Comparison of ENCODE assay signal across 9 mouse cellular contexts in genomic region chr2:133113642-133114041, GRCm38 (mm10).
DNase-seq lines count a peak whose midpoint lies in the region; ATAC-seq and TF ChIP-seq lines count a peak whose summit lies in the region.
"Had no signal": no experiment of that assay in that cellular context is flagged by ENCODE, and none has a peak within 500 bp of the region (broad histone marks: within the 10 kb centered on the region; RNA-seq: fewer than 3 reads in every experiment).

No protein-coding gene starts in this region.

- no peak overlapping the region for H3K27ac ChIP-seq in cortical plate, adult 2 months (ENCODE audit: insufficient read depth, low read length)
- no peak overlapping the region for H3K27ac ChIP-seq in kidney, embryonic 14.5 days (ENCODE audit: low read depth, low read length)
- H3K27ac ChIP-seq in limb, embryonic 14.5 days (replicated peaks; ENCODE audit: low read depth, low read length), result no peak overlapping the region
- H3K27ac ChIP-seq in neural tube, embryonic 13.5 days (replicated peaks), result no peak overlapping the region

- H3K27me3 ChIP-seq in kidney, embryonic 14.5 days (ENCODE audit: control insufficient read depth, insufficient read depth, low read length), result no peaks in the 10 kb centered on the region
- no peaks in the 10 kb centered on the region; the same call in 1 of the 2 replicates for H3K27me3 ChIP-seq in limb, embryonic 14.5 days (ENCODE audit: control insufficient read depth, insufficient read depth, low read length)
- H3K27me3 ChIP-seq in neural tube, embryonic 13.5 days, result no peaks in the 10 kb centered on the region

- no peaks in the 10 kb centered on the region for H3K4me1 ChIP-seq in cortical plate, adult 2 months (ENCODE audit: control insufficient read depth, insufficient read depth, low read length)
- H3K4me1 ChIP-seq in kidney, embryonic 14.5 days (ENCODE audit: control insufficient read depth, insufficient read depth, low read length), result no peaks in the 10 kb centered on the region
- peaks cover 6% of the 10 kb centered on the region; the same call in 1 of the 2 replicates for H3K4me1 ChIP-seq in limb, embryonic 14.5 days (ENCODE audit: control insufficient read depth, insufficient read depth, low read length)
- no peaks in the 10 kb centered on the region for H3K4me1 ChIP-seq in neural tube, embryonic 13.5 days (replicated peaks)

- peak; percentile 93 for TF ChIP-seq CTCF in cortical plate, adult 2 months (IDR thresholded peaks at IDR 0.05; ENCODE audit: extremely low read depth, insufficient read depth, low read length)

- H3K9me3 ChIP-seq in kidney, embryonic 14.5 days (ENCODE audit: control insufficient read depth, low read length), result no peaks in the 10 kb centered on the region
- no peaks in the 10 kb centered on the region for H3K9me3 ChIP-seq in limb, embryonic 14.5 days (ENCODE audit: control insufficient read depth, low read length)
- H3K9me3 ChIP-seq in neural tube, embryonic 13.5 days, result no peaks in the 10 kb centered on the region

- H3K4me3 ChIP-seq in cortical plate, adult 2 months (ENCODE audit: insufficient read depth, low read length), result no peak overlapping the region
- H3K4me3 ChIP-seq in kidney, embryonic 14.5 days (ENCODE audit: low read length), result no peak overlapping the region
- H3K4me3 ChIP-seq in limb, embryonic 14.5 days (replicated peaks; ENCODE audit: low read length), result no peak overlapping the region
- H3K4me3 ChIP-seq in neural tube, embryonic 13.5 days, result no peak overlapping the region
- H3K4me3 ChIP-seq: erythroblast, embryonic 14.5 days had no signal

- 0 out of 2 replicates have a peak, but pooled peaks have one; percentile 35 for ATAC-seq in kidney, embryonic 14.5 days (ENCODE audit: low FRiP score, low TSS enrichment)
- no peak for ATAC-seq in limb, embryonic 14.5 days (ENCODE audit: low FRiP score, low read depth)
- peak; percentile 32; the same call in 1 of the 2 replicates for ATAC-seq in neural tube, embryonic 13.5 days (ENCODE audit: low read depth)

- no peak overlapping the region for H3K4me2 ChIP-seq in kidney, embryonic 14.5 days (replicated peaks; ENCODE audit: low read depth, low read length)
- H3K4me2 ChIP-seq in limb, embryonic 14.5 days (replicated peaks; ENCODE audit: low read depth, low read length, severe bottlenecking), result 0 out of 2 replicates have a peak overlapping the region, but pooled peaks have one; percentile 13
- no peak overlapping the region for H3K4me2 ChIP-seq in neural tube, embryonic 13.5 days

- no peaks in the 10 kb centered on the region for H3K36me3 ChIP-seq in kidney, embryonic 14.5 days (ENCODE audit: control insufficient read depth, insufficient read depth, low read length)
- no peaks in the 10 kb centered on the region for H3K36me3 ChIP-seq in limb, embryonic 14.5 days (ENCODE audit: control insufficient read depth, insufficient read depth, low read length)
- H3K36me3 ChIP-seq in neural tube, embryonic 13.5 days, result no peaks in the 10 kb centered on the region

- peak; percentile 60 for DNase-seq in 416B (ENCODE audit: low read depth)
- DNase-seq in adrenal gland, adult (ENCODE audit: inconsistent age in 2 of 2, low spot score in 1 of 2), result peak; percentile 39 to 86
- peak; percentile 8 for DNase-seq in gastrocnemius, postnatal 25 days
- peak; percentile 84 for DNase-seq in limb, embryonic 14.5 days (ENCODE audit: low spot score)
- DNase-seq in urinary bladder, postnatal 14 days (ENCODE audit: low spot score), result peak; percentile 60

- TF ChIP-seq POLR2A in cortical plate, adult 2 months (IDR thresholded peaks at IDR 0.05; ENCODE audit: extremely low read depth, insufficient read depth, low read length), result no peak
- TF ChIP-seq POLR2A in limb, embryonic 14.5 days (IDR thresholded peaks at IDR 0.05; ENCODE audit: borderline replicate concordance, extremely low read depth, insufficient read depth, insufficient read length), result no peak

- no peak overlapping the region for H3K9ac ChIP-seq in kidney, embryonic 14.5 days (ENCODE audit: low read depth, low read length)
- H3K9ac ChIP-seq in limb, embryonic 14.5 days (ENCODE audit: low read depth, low read length, severe bottlenecking), result no peak overlapping the region
- no peak overlapping the region for H3K9ac ChIP-seq in neural tube, embryonic 13.5 days

- WGBS in kidney, embryonic 14.5 days, result 27% methylated on average over 10 of the region's 10 CpGs
- WGBS in limb, embryonic 14.5 days, result 21% methylated on average over 10 of the region's 10 CpGs
- 30% methylated on average over 10 of the region's 10 CpGs for WGBS in neural tube, embryonic 13.5 days

Comparison
In these comparisons a context has a peak if more than half of its experiments do, and no peak if none do; other contexts are left out.
1. DNase-seq: peak in every context shown above with its lines; median percentile 84 in limb, embryonic 14.5 days; 62 in adrenal gland, adult; 60 in 416B; 60 in urinary bladder, postnatal 14 days; 8 in gastrocnemius, postnatal 25 days.